Mouse (Mus musculus): Measurements from ENCODE around the gene D5Ertd579e. TPM values are rescaled to one million over a fixed set of nuclear protein-coding genes. Genes with fewer than 3 reads are reported as not detected.

Gene D5Ertd579e
- polyA plus RNA-seq (2012) = 1.6 and 2.0 TPM in 2 replicates

GRCm38 (mm10) chr5:36695461-36696231 lies at the start of gene D5Ertd579e:
TSS of gene D5Ertd579e (minus strand) at chr5:36696024.
- Histone ChIP-seq H3K4me3 (replicated peaks) (peak within 1 kb of the TSS; percentile 95), H3K4me1 (ENCODE audit: control insufficient read depth) (peaks cover 75% of the 10 kb centered on the region), H3K9me3 (ENCODE audit: control insufficient read depth, low read length) (no peaks in the 10 kb centered on the region), H3K36me3 (ENCODE audit: control insufficient read depth) (peaks cover 37% of the 10 kb centered on the region), H3K27me3 (ENCODE audit: control insufficient read depth) (peaks cover 20% of the 10 kb centered on the region)
- TF ChIP-seq GATA1 (IDR thresholded peaks at IDR 0.05; ENCODE audit: low read length) (no peak), TAL1 (IDR thresholded peaks at IDR 0.05; ENCODE audit: low read length) (no peak)

GRCm38 (mm10) chr5:36742126-36742848 lies 46.5 kb upstream of the D5Ertd579e start:
- H3K9me3 ChIP-seq (ENCODE audit: control insufficient read depth, low read length) = no peaks in the 10 kb centered on the region
- peaks cover 38% of the 10 kb centered on the region for H3K36me3 ChIP-seq (ENCODE audit: control insufficient read depth)
- peaks cover 9% of the 10 kb centered on the region for H3K27me3 ChIP-seq (ENCODE audit: control insufficient read depth)
- peaks cover 84% of the 10 kb centered on the region for H3K4me1 ChIP-seq (ENCODE audit: control insufficient read depth)
- TF ChIP-seq GATA1 (IDR thresholded peaks at IDR 0.05; ENCODE audit: low read length) (no peak), TAL1 (IDR thresholded peaks at IDR 0.05; ENCODE audit: low read length) (no peak)
- no peak overlapping the region for H3K4me3 ChIP-seq (replicated peaks)

GRCm38 (mm10) chr5:36739829-36740228 lies 44.0 kb upstream of the D5Ertd579e start:
- Histone ChIP-seq H3K4me3 (replicated peaks) (no peak overlapping the region), H3K36me3 (ENCODE audit: control insufficient read depth) (peaks cover 28% of the 10 kb centered on the region), H3K4me1 (ENCODE audit: control insufficient read depth) (peaks cover 86% of the 10 kb centered on the region), H3K9me3 (ENCODE audit: control insufficient read depth, low read length) (no peaks in the 10 kb centered on the region), H3K27me3 (ENCODE audit: control insufficient read depth) (peaks cover 15% of the 10 kb centered on the region)
- no peak for TF ChIP-seq TAL1 (IDR thresholded peaks at IDR 0.05; ENCODE audit: low read length)

GRCm38 (mm10) chr5:36738799-36739615 lies 43.2 kb upstream of the D5Ertd579e start:
- H3K27me3 ChIP-seq (ENCODE audit: control insufficient read depth) = peaks cover 16% of the 10 kb centered on the region
- no peaks in the 10 kb centered on the region for H3K9me3 ChIP-seq (ENCODE audit: control insufficient read depth, low read length)
- peaks cover 91% of the 10 kb centered on the region for H3K4me1 ChIP-seq (ENCODE audit: control insufficient read depth)
- no peak overlapping the region for H3K4me3 ChIP-seq (replicated peaks)
- no peak for TF ChIP-seq TAL1 (IDR thresholded peaks at IDR 0.05; ENCODE audit: low read length)
- no peak for TF ChIP-seq GATA1 (IDR thresholded peaks at IDR 0.05; ENCODE audit: low read length)
- H3K36me3 ChIP-seq (ENCODE audit: control insufficient read depth) = peaks cover 25% of the 10 kb centered on the region

- Histone ChIP-seq H3K9me3 (ENCODE audit: control insufficient read depth, low read length) (no peaks in the 10 kb centered on the region), H3K4me1 (ENCODE audit: control insufficient read depth) (peaks cover 95% of the 10 kb centered on the region), H3K36me3 (ENCODE audit: control insufficient read depth) (peaks cover 22% of the 10 kb centered on the region), H3K4me3 (replicated peaks) (no peak overlapping the region), H3K27me3 (ENCODE audit: control insufficient read depth) (peaks cover 16% of the 10 kb centered on the region)
- no peak for TF ChIP-seq GATA1 (IDR thresholded peaks at IDR 0.05; ENCODE audit: low read length)
- TF ChIP-seq TAL1 (IDR thresholded peaks at IDR 0.05; ENCODE audit: low read length) = no peak
Measured at GRCm38 (mm10) chr5:36737765-36738164, 41.9 kb upstream of the D5Ertd579e start.

GRCm38 (mm10) chr5:36736009-36736408 lies 40.2 kb upstream of the D5Ertd579e start:
- peak; percentile 98 for TF ChIP-seq GATA1 (IDR thresholded peaks at IDR 0.05; ENCODE audit: low read length)
- peak; percentile 99 for TF ChIP-seq TAL1 (IDR thresholded peaks at IDR 0.05; ENCODE audit: low read length)
- peaks cover 14% of the 10 kb centered on the region for H3K27me3 ChIP-seq (ENCODE audit: control insufficient read depth)
- H3K4me3 ChIP-seq (replicated peaks) = peak overlapping the region; percentile 57
- H3K36me3 ChIP-seq (ENCODE audit: control insufficient read depth) = peaks cover 27% of the 10 kb centered on the region
- H3K4me1 ChIP-seq (ENCODE audit: control insufficient read depth) = peaks cover 97% of the 10 kb centered on the region
- H3K9me3 ChIP-seq (ENCODE audit: control insufficient read depth, low read length) = no peaks in the 10 kb centered on the region

- H3K4me1 ChIP-seq (ENCODE audit: control insufficient read depth) = peaks cover 98% of the 10 kb centered on the region
- peaks cover 12% of the 10 kb centered on the region for H3K27me3 ChIP-seq (ENCODE audit: control insufficient read depth)
- TF ChIP-seq GATA1 (IDR thresholded peaks at IDR 0.05; ENCODE audit: low read length) = no peak
- TF ChIP-seq TAL1 (IDR thresholded peaks at IDR 0.05; ENCODE audit: low read length) = no peak
- peaks cover 29% of the 10 kb centered on the region for H3K36me3 ChIP-seq (ENCODE audit: control insufficient read depth)
- no peaks in the 10 kb centered on the region for H3K9me3 ChIP-seq (ENCODE audit: control insufficient read depth, low read length)
- peak overlapping the region; percentile 57 for H3K4me3 ChIP-seq (replicated peaks)
Measured at GRCm38 (mm10) chr5:36735106-36735505, 39.3 kb upstream of the D5Ertd579e start.

GRCm38 (mm10) chr5:36733405-36733804 lies 37.6 kb upstream of the D5Ertd579e start:
- H3K4me3 ChIP-seq (replicated peaks) = peak overlapping the region; percentile 62
- H3K4me1 ChIP-seq (ENCODE audit: control insufficient read depth) = peaks cover 98% of the 10 kb centered on the region
- H3K36me3 ChIP-seq (ENCODE audit: control insufficient read depth) = peaks cover 25% of the 10 kb centered on the region
- H3K27me3 ChIP-seq (ENCODE audit: control insufficient read depth) = peaks cover 22% of the 10 kb centered on the region
- no peaks in the 10 kb centered on the region for H3K9me3 ChIP-seq (ENCODE audit: control insufficient read depth, low read length)
- TF ChIP-seq GATA1 (IDR thresholded peaks at IDR 0.05; ENCODE audit: low read length) (peak; percentile 20; the same call in 1 of the 2 replicates), TAL1 (IDR thresholded peaks at IDR 0.05; ENCODE audit: low read length) (peak; percentile 81)
